Mouse (Mus musculus): Measurements from ENCODE around the gene Parm1. TPM values are rescaled to one million over a fixed set of nuclear protein-coding genes. Genes with fewer than 3 reads are reported as not detected.

Gene Parm1
- total RNA-seq, 2 experiments from 2014 or later = 60.7 to 63.4 TPM

GRCm38 (mm10) chr5:91578924-91579323 is 61.5 kb downstream of the Parm1 start:
- DNase-seq = peak; percentile 25

- no peak for DNase-seq
These were observed 64.4 kb downstream of the Parm1 start for GRCm38 (mm10) chr5:91581799-91582198.

GRCm38 (mm10) chr5:91586206-91586605 is 68.8 kb downstream of the Parm1 start:
- no peak for DNase-seq

- DNase-seq = no peak
These were observed 76.7 kb downstream of the Parm1 start for GRCm38 (mm10) chr5:91594083-91594482.

- no peak for DNase-seq
These were observed 79.8 kb downstream of the Parm1 start for GRCm38 (mm10) chr5:91597216-91597615.

- no peak for DNase-seq
These were observed 82.4 kb downstream of the Parm1 start for GRCm38 (mm10) chr5:91599801-91600200.

GRCm38 (mm10) chr5:91603347-91603746 is 85.9 kb downstream of the Parm1 start:
- no peak for DNase-seq

- no peak for DNase-seq
These were observed 86.5 kb downstream of the Parm1 start for GRCm38 (mm10) chr5:91603787-91604439.

GRCm38 (mm10) chr5:91607234-91607633 is 89.8 kb downstream of the Parm1 start:
- no peak for DNase-seq

- no peak for DNase-seq
These were observed 90.4 kb downstream of the Parm1 start for GRCm38 (mm10) chr5:91607841-91608240.

GRCm38 (mm10) chr5:91609041-91609440 is 91.6 kb downstream of the Parm1 start:
- no peak for DNase-seq

GRCm38 (mm10) chr5:91609511-91610300 is 92.3 kb downstream of the Parm1 start:
- DNase-seq = no peak

GRCm38 (mm10) chr5:91610499-91610898 is 93.1 kb downstream of the Parm1 start:
- no peak for DNase-seq

GRCm38 (mm10) chr5:91611589-91611988 is 94.2 kb downstream of the Parm1 start:
- DNase-seq = no peak

GRCm38 (mm10) chr5:91617331-91618233 is 100.2 kb downstream of the Parm1 start:
- DNase-seq = no peak

- DNase-seq = no peak
These were observed 101.3 kb downstream of the Parm1 start for GRCm38 (mm10) chr5:91618661-91619173.

GRCm38 (mm10) chr5:91621197-91621596 is 103.8 kb downstream of the Parm1 start:
- DNase-seq = no peak

- no peak for DNase-seq
These were observed 109.4 kb downstream of the Parm1 start for GRCm38 (mm10) chr5:91626823-91627222.

- DNase-seq = peak; percentile 93
These were observed 112.1 kb downstream of the Parm1 start for GRCm38 (mm10) chr5:91629472-91629871.

- DNase-seq = no peak
These were observed 133.9 kb downstream of the Parm1 start for GRCm38 (mm10) chr5:91651330-91651729.

- no peak for DNase-seq
These were observed 135.9 kb downstream of the Parm1 start for GRCm38 (mm10) chr5:91653061-91653915.
